Mouse (Mus musculus) spleen, postnatal 10 days (tissue): Measurements from ENCODE around the gene Acss2.
"Not testable (repeated sequence)": the region's sequence is repeated elsewhere in the genome, so short reads cannot be mapped to it uniquely, and the experiment has no call there.

Source experiments
- DNase-seq, 2 experiments: peaks; one replicate each; pipeline ENCODE4 v3.0.0; 2021 to 2022; ENCODE audit warnings: low spot score in 2 of 2

The Acss2 gene

GRCm38 (mm10) chr2:155538463-155539057 is 20.8 kb downstream of the Acss2 start:
- not testable (repeated sequence) for DNase-seq

- no peak for DNase-seq
Measured at GRCm38 (mm10) chr2:155539696-155540095, 21.9 kb downstream of the Acss2 start.

- DNase-seq = no peak
Measured at GRCm38 (mm10) chr2:155540822-155541458, 23.2 kb downstream of the Acss2 start.

- no peak for DNase-seq
Measured at GRCm38 (mm10) chr2:155546955-155547354, 29.2 kb downstream of the Acss2 start.

- DNase-seq = no peak
Measured at GRCm38 (mm10) chr2:155552336-155552735, 34.6 kb downstream of the Acss2 start.

GRCm38 (mm10) chr2:155552949-155553354 is 35.2 kb downstream of the Acss2 start:
- DNase-seq = peak in 1 of 2 experiments; percentile 41

GRCm38 (mm10) chr2:155554426-155554985 is 36.8 kb downstream of the Acss2 start:
- no peak for DNase-seq

GRCm38 (mm10) chr2:155562209-155562608 is 44.5 kb downstream of the Acss2 start:
- no peak for DNase-seq

GRCm38 (mm10) chr2:155562934-155563333 is 45.2 kb downstream of the Acss2 start:
- no peak for DNase-seq

- DNase-seq = no peak
Measured at GRCm38 (mm10) chr2:155567751-155568150, 50.0 kb downstream of the Acss2 start.

GRCm38 (mm10) chr2:155569223-155569807 is 51.6 kb downstream of the Acss2 start:
- no peak for DNase-seq

GRCm38 (mm10) chr2:155573001-155573400 is 55.3 kb downstream of the Acss2 start:
- DNase-seq = no peak

GRCm38 (mm10) chr2:155573996-155574395 is 56.2 kb downstream of the Acss2 start:
- no peak for DNase-seq

- no peak for DNase-seq
Measured at GRCm38 (mm10) chr2:155574700-155575099, 57.0 kb downstream of the Acss2 start.

- DNase-seq = no peak
Measured at GRCm38 (mm10) chr2:155576656-155577055, 58.9 kb downstream of the Acss2 start.

GRCm38 (mm10) chr2:155580331-155580730 is 62.6 kb downstream of the Acss2 start:
- no peak for DNase-seq

GRCm38 (mm10) chr2:155582384-155582995 is 64.7 kb downstream of the Acss2 start:
- DNase-seq = no peak

GRCm38 (mm10) chr2:155582996-155583395 is 65.2 kb downstream of the Acss2 start:
- no peak for DNase-seq

GRCm38 (mm10) chr2:155583927-155584530 is 66.3 kb downstream of the Acss2 start:
- peak in 1 of 2 experiments; percentile 53 for DNase-seq

GRCm38 (mm10) chr2:155585082-155585481 is 67.3 kb downstream of the Acss2 start:
- DNase-seq = no peak

- DNase-seq = no peak
Measured at GRCm38 (mm10) chr2:155585486-155585885, 67.7 kb downstream of the Acss2 start.

GRCm38 (mm10) chr2:155588136-155588535 is 70.4 kb downstream of the Acss2 start:
- DNase-seq = no peak
